ENCODE assay signal across 19 mouse cellular contexts in genomic region chr15:89184141-89184936, GRCm38 (mm10). TPM values are rescaled to one million over a fixed set of nuclear protein-coding genes. Genes with fewer than 3 reads are reported as not detected.
DNase-seq lines count a peak whose midpoint lies in the region; ATAC-seq lines count a peak whose summit lies in the region.
"Had no signal": no experiment of that assay in that cellular context is flagged by ENCODE, and none has a peak within 500 bp of the region (broad histone marks: within the 10 kb centered on the region; RNA-seq: fewer than 3 reads in every experiment).

No protein-coding gene starts in this region.

- H3K4me3 ChIP-seq in forebrain, embryonic 10.5 days, result no peak overlapping the region; the same call in 1 of the 2 replicates
- H3K4me3 ChIP-seq in forebrain, embryonic 11.5 days (ENCODE audit: low read depth, low read length), result no peak overlapping the region
- H3K4me3 ChIP-seq in midbrain, embryonic 12.5 days, result no peak overlapping the region
- no peak overlapping the region for H3K4me3 ChIP-seq in midbrain, embryonic 11.5 days (ENCODE audit: low read depth, low read length)
- no peak overlapping the region for H3K4me3 ChIP-seq in forebrain, embryonic 16.5 days (replicated peaks; ENCODE audit: low read length)
- no peak overlapping the region for H3K4me3 ChIP-seq in midbrain, embryonic 14.5 days (replicated peaks; ENCODE audit: low read depth, low read length)
- H3K4me3 ChIP-seq: embryonic facial prominence, embryonic 12.5 days; heart, embryonic 12.5 days; limb, embryonic 12.5 days; megakaryocyte, embryonic 14.5 days had no signal

- H3K27ac ChIP-seq in forebrain, embryonic 10.5 days, result peak overlapping the region; percentile 60
- H3K27ac ChIP-seq in forebrain, embryonic 11.5 days (ENCODE audit: low read depth, low read length), result no peak overlapping the region
- H3K27ac ChIP-seq in midbrain, embryonic 12.5 days (replicated peaks), result peak overlapping the region; percentile 39; the same call in 1 of the 2 replicates
- no peak overlapping the region for H3K27ac ChIP-seq in midbrain, embryonic 11.5 days (ENCODE audit: low read depth, low read length)
- peak overlapping the region; percentile 19 for H3K27ac ChIP-seq in forebrain, embryonic 16.5 days (ENCODE audit: low read length)
- H3K27ac ChIP-seq in midbrain, embryonic 14.5 days (replicated peaks; ENCODE audit: low read depth, low read length), result 0 out of 2 replicates have a peak overlapping the region, but pooled peaks have one; percentile 2
- H3K27ac ChIP-seq: embryonic facial prominence, embryonic 12.5 days; liver, embryonic 14.5 days had no signal

- no peaks in the 10 kb centered on the region; the same call in 1 of the 2 replicates for H3K27me3 ChIP-seq in forebrain, embryonic 10.5 days (ENCODE audit: poor library complexity, severe bottlenecking)
- H3K27me3 ChIP-seq in forebrain, embryonic 11.5 days (ENCODE audit: control insufficient read depth, insufficient read depth, low read length), result no peaks in the 10 kb centered on the region
- no peaks in the 10 kb centered on the region for H3K27me3 ChIP-seq in midbrain, embryonic 12.5 days
- H3K27me3 ChIP-seq in midbrain, embryonic 11.5 days (ENCODE audit: control insufficient read depth, insufficient read depth, low read length), result no peaks in the 10 kb centered on the region
- no peaks in the 10 kb centered on the region for H3K27me3 ChIP-seq in forebrain, embryonic 16.5 days (replicated peaks; ENCODE audit: control insufficient read depth, insufficient read depth, low read length)
- no peaks in the 10 kb centered on the region for H3K27me3 ChIP-seq in midbrain, embryonic 14.5 days (ENCODE audit: control insufficient read depth, insufficient read depth, low read length)
- H3K27me3 ChIP-seq: embryonic facial prominence, embryonic 12.5 days; heart, embryonic 12.5 days; limb, embryonic 12.5 days had no signal

- no peak for DNase-seq in forebrain, embryonic 10.5 days (ENCODE audit: extremely low spot score, low spot score)
- no peak for DNase-seq in forebrain, embryonic 11.5 days (ENCODE audit: low spot score)
- DNase-seq in midbrain, embryonic 11.5 days (ENCODE audit: low spot score, missing footprints), result no peak
- no peak for DNase-seq in midbrain, embryonic 14.5 days
- no peak for DNase-seq in adrenal gland, adult 2 months
- DNase-seq: gastrocnemius, postnatal 14 days; heart, postnatal 4 days; kidney, adult 18-20 months; kidney, postnatal 36 days; lung, postnatal 10 days; thymus, postnatal 14 days had no signal

- no peak for ATAC-seq in forebrain, embryonic 11.5 days (replicated peaks; ENCODE audit: low FRiP score)
- no peak for ATAC-seq in midbrain, embryonic 12.5 days (ENCODE audit: low FRiP score, low read depth)
- no peak for ATAC-seq in midbrain, embryonic 11.5 days (ENCODE audit: low FRiP score)
- ATAC-seq in forebrain, embryonic 16.5 days, result no peak
- ATAC-seq in midbrain, embryonic 14.5 days (ENCODE audit: low FRiP score, low TSS enrichment), result no peak
- ATAC-seq in erythroblast, adult 5-6 weeks (replicated peaks; ENCODE audit: low FRiP score, poor library complexity, severe bottlenecking), result no peak

- H3K36me3 ChIP-seq in forebrain, embryonic 10.5 days (replicated peaks), result peaks cover 59% of the 10 kb centered on the region
- no peaks in the 10 kb centered on the region; the same call in 1 of the 2 replicates for H3K36me3 ChIP-seq in forebrain, embryonic 11.5 days (ENCODE audit: control insufficient read depth, insufficient read depth, low read length)
- peaks cover 46% of the 10 kb centered on the region for H3K36me3 ChIP-seq in midbrain, embryonic 12.5 days
- H3K36me3 ChIP-seq in midbrain, embryonic 11.5 days (ENCODE audit: control insufficient read depth, insufficient read depth, low read length), result no peaks in the 10 kb centered on the region
- peaks cover 1% of the 10 kb centered on the region; the same call in 1 of the 2 replicates for H3K36me3 ChIP-seq in forebrain, embryonic 16.5 days (ENCODE audit: control insufficient read depth, insufficient read depth)
- H3K36me3 ChIP-seq in midbrain, embryonic 14.5 days (ENCODE audit: control insufficient read depth, insufficient read depth, low read length), result peaks cover 51% of the 10 kb centered on the region

- no peaks in the 10 kb centered on the region for H3K9me3 ChIP-seq in forebrain, embryonic 10.5 days
- no peaks in the 10 kb centered on the region for H3K9me3 ChIP-seq in forebrain, embryonic 11.5 days (ENCODE audit: control insufficient read depth, low read length)
- no peaks in the 10 kb centered on the region for H3K9me3 ChIP-seq in midbrain, embryonic 12.5 days
- H3K9me3 ChIP-seq in midbrain, embryonic 11.5 days (ENCODE audit: control insufficient read depth, low read length), result no peaks in the 10 kb centered on the region
- H3K9me3 ChIP-seq in forebrain, embryonic 16.5 days (ENCODE audit: control insufficient read depth, low read length), result no peaks in the 10 kb centered on the region
- no peaks in the 10 kb centered on the region for H3K9me3 ChIP-seq in midbrain, embryonic 14.5 days (ENCODE audit: control insufficient read depth, low read length)
- H3K9me3 ChIP-seq: embryonic facial prominence, embryonic 12.5 days; heart, embryonic 12.5 days; limb, embryonic 12.5 days; megakaryocyte, embryonic 14.5 days had no signal

- peaks cover 56% of the 10 kb centered on the region for H3K4me1 ChIP-seq in forebrain, embryonic 10.5 days
- peaks cover 18% of the 10 kb centered on the region; the same call in 1 of the 2 replicates for H3K4me1 ChIP-seq in forebrain, embryonic 11.5 days (replicated peaks; ENCODE audit: control insufficient read depth, insufficient read depth, low read length)
- peaks cover 43% of the 10 kb centered on the region for H3K4me1 ChIP-seq in midbrain, embryonic 12.5 days
- H3K4me1 ChIP-seq in midbrain, embryonic 11.5 days (ENCODE audit: control insufficient read depth, insufficient read depth, low read length), result peaks cover 22% of the 10 kb centered on the region
- peaks cover 32% of the 10 kb centered on the region for H3K4me1 ChIP-seq in forebrain, embryonic 16.5 days (replicated peaks; ENCODE audit: control insufficient read depth, insufficient read depth, low read length)
- H3K4me1 ChIP-seq in midbrain, embryonic 14.5 days (ENCODE audit: control insufficient read depth, insufficient read depth, low read length), result peaks cover 22% of the 10 kb centered on the region

- no peak overlapping the region for H3K4me2 ChIP-seq in forebrain, embryonic 11.5 days (ENCODE audit: low read depth, low read length, severe bottlenecking)
- H3K4me2 ChIP-seq in midbrain, embryonic 12.5 days (replicated peaks), result no peak overlapping the region
- H3K4me2 ChIP-seq in midbrain, embryonic 11.5 days, result no peak overlapping the region
- no peak overlapping the region for H3K4me2 ChIP-seq in forebrain, embryonic 16.5 days (ENCODE audit: low read length)
- no peak overlapping the region for H3K4me2 ChIP-seq in midbrain, embryonic 14.5 days (ENCODE audit: low read length)
- H3K4me2 ChIP-seq: embryonic facial prominence, embryonic 12.5 days; heart, embryonic 12.5 days; limb, embryonic 12.5 days had no signal

- H3K9ac ChIP-seq in forebrain, embryonic 11.5 days (ENCODE audit: low read length), result no peak overlapping the region
- H3K9ac ChIP-seq in midbrain, embryonic 12.5 days (replicated peaks), result no peak overlapping the region
- H3K9ac ChIP-seq in midbrain, embryonic 11.5 days (ENCODE audit: low read length), result no peak overlapping the region
- no peak overlapping the region for H3K9ac ChIP-seq in forebrain, embryonic 16.5 days (replicated peaks; ENCODE audit: low read depth, low read length)
- 0 out of 2 replicates have a peak overlapping the region, but pooled peaks have one; percentile 3 for H3K9ac ChIP-seq in midbrain, embryonic 14.5 days (replicated peaks; ENCODE audit: low read length)
- H3K9ac ChIP-seq: embryonic facial prominence, embryonic 12.5 days; heart, embryonic 12.5 days; limb, embryonic 12.5 days; liver, embryonic 14.5 days had no signal

- WGBS in forebrain, embryonic 10.5 days, result 35% methylated on average over 5 of the region's 5 CpGs
- 51% methylated on average over 5 of the region's 5 CpGs for WGBS in forebrain, embryonic 11.5 days
- WGBS in midbrain, embryonic 12.5 days, result 37% methylated on average over 5 of the region's 5 CpGs
- 27% methylated on average over 5 of the region's 5 CpGs for WGBS in midbrain, embryonic 11.5 days
- 24% methylated on average over 5 of the region's 5 CpGs for WGBS in forebrain, embryonic 16.5 days
- WGBS in midbrain, embryonic 14.5 days, result 26% methylated on average over 5 of the region's 5 CpGs

RNA-seq across cellular contexts. Expression of gene Plxnb2, which starts 3.8 kb away (rescaled TPM):
- polyA plus RNA-seq in forebrain, embryonic 10.5 days (2016; fragmentation: Nextera tagmentation; extraction: Ambion mirVana), result 144 and 155 TPM in 2 replicates
- polyA plus RNA-seq in forebrain, embryonic 11.5 days (2014; fragmentation: Nextera tagmentation; extraction: Ambion mirVana), result 162 and 176 TPM in 2 replicates
- 164 and 170 TPM in 2 replicates for polyA plus RNA-seq in midbrain, embryonic 12.5 days (2016; fragmentation: Nextera tagmentation; extraction: Ambion mirVana)
- polyA plus RNA-seq in midbrain, embryonic 11.5 days (2014; fragmentation: Nextera tagmentation; extraction: Ambion mirVana), result 97.5 and 115 TPM in 2 replicates
- 112 and 126 TPM in 2 replicates for polyA plus RNA-seq in forebrain, embryonic 16.5 days (2015; fragmentation: Nextera tagmentation; extraction: Ambion mirVana)
- 86.4 and 107 TPM in 2 replicates for polyA plus RNA-seq in midbrain, embryonic 14.5 days (2014; fragmentation: Nextera tagmentation; extraction: Ambion mirVana)
- 9.6 and 14.2 TPM in 2 replicates for total RNA-seq in erythroblast, adult 5-6 weeks (2015; ENCODE audit: low replicate concordance)
- total RNA-seq in erythroblast, adult 5-6 weeks (2017; ENCODE audit: low replicate concordance), result 4.9 and 6.9 TPM in 2 replicates
- total RNA-seq in adrenal gland, adult 2 months (2021), result 100 to 1,000 TPM in 1 of 2 experiments, 10 to 100 TPM in 1; 94.8 to 118 TPM
- polyA plus RNA-seq in adrenal gland, adult 2 months (2012; rRNA removed), result 168 and 182 TPM in 2 replicates

RNA-seq across cellular contexts. Expression of gene Dennd6b, which starts 12.0 kb away (rescaled TPM):
- 26.4 and 27.7 TPM in 2 replicates for polyA plus RNA-seq in forebrain, embryonic 10.5 days (2016; fragmentation: Nextera tagmentation; extraction: Ambion mirVana)
- 26.7 and 27.5 TPM in 2 replicates for polyA plus RNA-seq in forebrain, embryonic 11.5 days (2014; fragmentation: Nextera tagmentation; extraction: Ambion mirVana)
- polyA plus RNA-seq in midbrain, embryonic 12.5 days (2016; fragmentation: Nextera tagmentation; extraction: Ambion mirVana), result 53.3 and 58.6 TPM in 2 replicates
- 26.2 and 26.6 TPM in 2 replicates for polyA plus RNA-seq in midbrain, embryonic 11.5 days (2014; fragmentation: Nextera tagmentation; extraction: Ambion mirVana)
- polyA plus RNA-seq in forebrain, embryonic 16.5 days (2015; fragmentation: Nextera tagmentation; extraction: Ambion mirVana), result 60.7 and 83.2 TPM in 2 replicates
- 85.2 and 117 TPM in 2 replicates for polyA plus RNA-seq in midbrain, embryonic 14.5 days (2014; fragmentation: Nextera tagmentation; extraction: Ambion mirVana)
- total RNA-seq in erythroblast, adult 5-6 weeks (2015; ENCODE audit: low replicate concordance), result not detected in 2 replicates
- total RNA-seq in erythroblast, adult 5-6 weeks (2017; ENCODE audit: low replicate concordance), result 0.84 and 1.7 TPM in 2 replicates
- 1 to 10 TPM; 5.2 to 5.7 TPM for total RNA-seq in adrenal gland, adult 2 months (2021)
- polyA plus RNA-seq in adrenal gland, adult 2 months (2012; rRNA removed), result 24.0 and 24.9 TPM in 2 replicates

RNA-seq across cellular contexts. Expression of gene Ppp6r2, which starts 27.0 kb away (rescaled TPM):
- polyA plus RNA-seq in forebrain, embryonic 10.5 days (2016; fragmentation: Nextera tagmentation; extraction: Ambion mirVana), result 24.2 and 28.8 TPM in 2 replicates
- 45.1 and 49.2 TPM in 2 replicates for polyA plus RNA-seq in forebrain, embryonic 11.5 days (2014; fragmentation: Nextera tagmentation; extraction: Ambion mirVana)
- 63.7 and 68.5 TPM in 2 replicates for polyA plus RNA-seq in midbrain, embryonic 12.5 days (2016; fragmentation: Nextera tagmentation; extraction: Ambion mirVana)
- polyA plus RNA-seq in midbrain, embryonic 11.5 days (2014; fragmentation: Nextera tagmentation; extraction: Ambion mirVana), result 35.9 and 40.0 TPM in 2 replicates
- polyA plus RNA-seq in forebrain, embryonic 16.5 days (2015; fragmentation: Nextera tagmentation; extraction: Ambion mirVana), result 77.8 and 90.8 TPM in 2 replicates
- polyA plus RNA-seq in midbrain, embryonic 14.5 days (2014; fragmentation: Nextera tagmentation; extraction: Ambion mirVana), result 88.6 and 90.0 TPM in 2 replicates
- 18.1 and 19.6 TPM in 2 replicates for total RNA-seq in erythroblast, adult 5-6 weeks (2015; ENCODE audit: low replicate concordance)
- total RNA-seq in erythroblast, adult 5-6 weeks (2017; ENCODE audit: low replicate concordance), result 26.2 and 47.5 TPM in 2 replicates
- 10 to 100 TPM; 38.6 to 54.4 TPM for total RNA-seq in adrenal gland, adult 2 months (2021)
- 565 and 749 TPM in 2 replicates for polyA plus RNA-seq in adrenal gland, adult 2 months (2012; rRNA removed)

RNA-seq across cellular contexts. Expression of gene Mapk11, which starts 34.9 kb away (rescaled TPM):
- 35.7 and 36.3 TPM in 2 replicates for polyA plus RNA-seq in forebrain, embryonic 10.5 days (2016; fragmentation: Nextera tagmentation; extraction: Ambion mirVana)
- 43.2 and 47.6 TPM in 2 replicates for polyA plus RNA-seq in forebrain, embryonic 11.5 days (2014; fragmentation: Nextera tagmentation; extraction: Ambion mirVana)
- polyA plus RNA-seq in midbrain, embryonic 12.5 days (2016; fragmentation: Nextera tagmentation; extraction: Ambion mirVana), result 45.7 and 50.2 TPM in 2 replicates
- polyA plus RNA-seq in midbrain, embryonic 11.5 days (2014; fragmentation: Nextera tagmentation; extraction: Ambion mirVana), result 34.9 and 40.6 TPM in 2 replicates
- polyA plus RNA-seq in forebrain, embryonic 16.5 days (2015; fragmentation: Nextera tagmentation; extraction: Ambion mirVana), result 39.1 and 46.8 TPM in 2 replicates
- 23.7 and 27.9 TPM in 2 replicates for polyA plus RNA-seq in midbrain, embryonic 14.5 days (2014; fragmentation: Nextera tagmentation; extraction: Ambion mirVana)
- total RNA-seq in erythroblast, adult 5-6 weeks (2015; ENCODE audit: low replicate concordance), result not detected in 2 replicates
- total RNA-seq in erythroblast, adult 5-6 weeks (2017; ENCODE audit: low replicate concordance), result 0.17 TPM in 1 of 2 replicates, not detected in the other
- total RNA-seq in adrenal gland, adult 2 months (2021), result 1 to 10 TPM; 2.5 to 3.6 TPM
- polyA plus RNA-seq in adrenal gland, adult 2 months (2012; rRNA removed), result 4.1 and 4.4 TPM in 2 replicates

RNA-seq across cellular contexts. Expression of gene Mapk12, which starts 43.8 kb away (rescaled TPM):
- polyA plus RNA-seq in forebrain, embryonic 10.5 days (2016; fragmentation: Nextera tagmentation; extraction: Ambion mirVana), result 34.9 and 38.4 TPM in 2 replicates
- polyA plus RNA-seq in forebrain, embryonic 11.5 days (2014; fragmentation: Nextera tagmentation; extraction: Ambion mirVana), result 26.9 and 29.8 TPM in 2 replicates
- polyA plus RNA-seq in midbrain, embryonic 12.5 days (2016; fragmentation: Nextera tagmentation; extraction: Ambion mirVana), result 14.5 and 20.1 TPM in 2 replicates
- polyA plus RNA-seq in midbrain, embryonic 11.5 days (2014; fragmentation: Nextera tagmentation; extraction: Ambion mirVana), result 21.3 and 27.0 TPM in 2 replicates
- polyA plus RNA-seq in forebrain, embryonic 16.5 days (2015; fragmentation: Nextera tagmentation; extraction: Ambion mirVana), result 4.1 and 5.7 TPM in 2 replicates
- polyA plus RNA-seq in midbrain, embryonic 14.5 days (2014; fragmentation: Nextera tagmentation; extraction: Ambion mirVana), result 4.1 and 4.6 TPM in 2 replicates
- not detected in 2 replicates for total RNA-seq in erythroblast, adult 5-6 weeks (2015; ENCODE audit: low replicate concordance)
- total RNA-seq in erythroblast, adult 5-6 weeks (2017; ENCODE audit: low replicate concordance), result not detected in 2 replicates
- total RNA-seq in adrenal gland, adult 2 months (2021), result 10 to 100 TPM in 1 of 2 experiments, 1 to 10 TPM in 1; 6.7 to 10.2 TPM
- 5.9 and 9.1 TPM in 2 replicates for polyA plus RNA-seq in adrenal gland, adult 2 months (2012; rRNA removed)

Comparison
In these comparisons a context has a peak if more than half of its experiments do, and no peak if none do; other contexts are left out.
1. H3K27ac ChIP-seq: peak in forebrain, embryonic 10.5 days (single experiment), midbrain, embryonic 12.5 days (single experiment), forebrain, embryonic 16.5 days (single experiment) and midbrain, embryonic 14.5 days (single experiment); none in forebrain, embryonic 11.5 days (single experiment) and midbrain, embryonic 11.5 days (single experiment).